Mouse (Mus musculus) v-Abl transformed pro-B cells (cell line): ENCODE measurements around the gene Serpinb5.

Experiments
- in situ Hi-C, 2 experiments: fragments of 400-800 bp; cut with MboI; formaldehyde crosslinking; loops; one replicate each; pipeline ENCODE4 v1.15.1; 2025; ENCODE audit not compliant: unreplicated experiment in 2 of 2

Serpinb5 gene

GRCm38 (mm10) chr1:106860847-106861246 lies at the start of gene Serpinb5:
Serpinb5 (plus strand) TSS chr1:106861173.
- in situ Hi-C loops: no loop called here

DNA sequence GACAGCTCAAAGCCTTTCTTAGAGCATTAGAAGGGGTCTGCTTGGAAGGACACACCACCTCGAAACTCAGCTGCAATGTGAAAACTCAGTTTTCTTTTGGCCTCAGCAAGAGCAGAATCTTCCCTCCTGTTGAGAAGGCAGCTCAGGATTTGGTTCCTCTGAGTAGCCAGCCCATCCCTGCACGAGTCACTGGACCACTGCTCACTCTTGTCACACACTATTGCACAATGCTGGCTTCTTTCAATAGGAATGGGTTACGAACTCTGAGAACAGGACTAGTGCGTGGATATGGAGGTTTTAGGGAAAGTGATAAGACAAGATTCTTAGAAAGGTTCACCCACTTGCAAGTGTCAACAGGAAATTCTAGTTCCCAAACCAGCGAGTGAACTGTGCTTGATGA lies 46.1 kb upstream of the Serpinb5 start:
- in situ Hi-C loops: loop anchor here (5.0 to 25.0 kb wide), 5 partner anchors 70 to 928 kb away; no protein-coding TSS in a partner anchor

DNA sequence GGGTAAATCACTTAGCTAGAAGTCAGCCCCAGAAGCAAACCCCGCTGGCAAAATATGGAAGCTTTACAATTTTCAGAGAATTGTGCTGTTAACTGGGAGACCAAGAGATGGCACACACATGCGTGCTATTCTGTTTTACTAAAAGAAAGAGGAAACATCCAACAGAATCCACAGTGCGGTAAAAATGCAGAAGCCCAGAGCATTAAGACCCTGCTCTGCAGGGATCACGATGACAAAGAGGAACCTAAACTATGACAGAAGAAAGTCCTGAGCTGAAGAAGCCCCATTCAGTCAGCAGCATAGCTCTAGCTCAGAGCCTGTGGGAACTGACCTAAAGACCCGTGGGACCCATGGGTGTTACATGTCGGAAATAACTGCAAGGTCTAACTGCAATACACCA lies 45.7 kb upstream of the Serpinb5 start:
- in situ Hi-C loops: loop anchor here (5.0 to 25.0 kb wide), 5 partner anchors 70 to 928 kb away; no protein-coding TSS in a partner anchor

GRCm38 (mm10) chr1:106816766-106817165 lies 44.2 kb upstream of the Serpinb5 start:
- in situ Hi-C loops: loop anchor here (5.0 to 25.0 kb wide), 5 partner anchors 72 to 929 kb away; no protein-coding TSS in a partner anchor

- in situ Hi-C loops: loop anchor here (5.0 to 25.0 kb wide), 5 partner anchors 74 to 931 kb away; no protein-coding TSS in a partner anchor
Measured at GRCm38 (mm10) chr1:106818323-106818722, 42.6 kb upstream of the Serpinb5 start.

GRCm38 (mm10) chr1:106822297-106822696 lies 38.7 kb upstream of the Serpinb5 start:
- in situ Hi-C loops: loop anchor here in 1 of 2 experiments (25.0 kb wide), 1 partner anchor 935 kb away; no protein-coding TSS in a partner anchor

DNA sequence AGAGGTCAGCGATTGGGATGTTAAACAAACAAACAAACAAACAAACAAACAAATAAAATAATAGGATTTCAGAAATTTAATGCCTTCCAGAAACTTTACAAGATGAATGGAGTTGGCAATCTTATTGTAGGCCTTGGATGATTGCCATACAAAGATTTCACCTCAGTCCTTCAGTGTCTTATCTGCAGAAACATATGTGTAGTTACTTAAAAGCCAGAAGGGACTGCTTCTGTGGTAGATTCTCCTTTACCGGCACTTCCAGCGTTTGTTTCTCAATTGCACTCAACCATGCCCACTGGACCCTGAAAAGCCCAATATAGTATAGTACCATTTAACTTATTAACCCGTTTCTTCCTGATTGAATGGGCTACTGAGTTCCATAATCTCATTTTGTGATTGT lies 32.2 kb upstream of the Serpinb5 start:
- in situ Hi-C loops: no loop called here

GRCm38 (mm10) chr1:106865543-106865942 lies 4.6 kb downstream of the Serpinb5 start:
- in situ Hi-C loops: no loop called here

- in situ Hi-C loops: no loop called here
Measured at GRCm38 (mm10) chr1:106866029-106866428, 5.1 kb downstream of the Serpinb5 start.

DNA sequence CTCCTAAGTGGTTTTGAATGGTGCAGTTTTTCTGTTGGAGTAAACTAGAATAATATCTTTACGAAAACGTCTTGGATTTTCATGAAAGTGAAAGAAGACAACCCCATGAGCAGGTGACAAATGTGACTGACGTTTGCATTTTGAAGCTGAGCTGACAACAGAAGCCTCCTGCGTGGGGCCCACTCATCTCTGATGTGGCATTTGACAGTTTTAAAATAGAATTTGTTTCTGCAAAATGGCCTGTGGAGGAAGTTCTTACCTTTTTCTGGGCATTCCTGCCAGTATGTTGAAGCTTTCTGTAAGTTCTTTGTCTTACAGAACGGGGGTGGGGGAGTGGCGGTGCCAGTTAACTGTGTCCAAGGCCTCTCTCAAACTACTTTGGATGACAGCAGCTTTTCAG lies 5.8 kb downstream of the Serpinb5 start:
- in situ Hi-C loops: no loop called here

DNA sequence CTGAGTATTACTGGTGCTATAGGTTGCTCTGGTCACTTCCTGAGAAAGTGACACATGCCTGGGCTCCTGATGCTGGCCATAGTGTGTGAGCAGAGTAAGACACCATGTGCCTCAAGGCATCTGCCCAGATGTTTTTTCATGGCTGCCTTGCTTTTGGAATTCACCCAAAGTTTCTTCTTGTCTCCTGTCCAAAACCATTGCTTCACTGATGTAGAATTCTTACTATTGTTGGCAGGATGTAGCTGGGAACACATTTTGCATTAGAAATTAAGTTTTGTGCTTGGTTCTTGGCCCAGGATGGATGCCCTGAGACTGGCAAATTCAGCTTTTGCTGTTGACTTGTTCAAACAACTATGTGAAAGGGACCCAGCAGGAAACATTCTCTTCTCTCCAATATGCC lies 9.0 kb downstream of the Serpinb5 start:
- in situ Hi-C loops: no loop called here

DNA sequence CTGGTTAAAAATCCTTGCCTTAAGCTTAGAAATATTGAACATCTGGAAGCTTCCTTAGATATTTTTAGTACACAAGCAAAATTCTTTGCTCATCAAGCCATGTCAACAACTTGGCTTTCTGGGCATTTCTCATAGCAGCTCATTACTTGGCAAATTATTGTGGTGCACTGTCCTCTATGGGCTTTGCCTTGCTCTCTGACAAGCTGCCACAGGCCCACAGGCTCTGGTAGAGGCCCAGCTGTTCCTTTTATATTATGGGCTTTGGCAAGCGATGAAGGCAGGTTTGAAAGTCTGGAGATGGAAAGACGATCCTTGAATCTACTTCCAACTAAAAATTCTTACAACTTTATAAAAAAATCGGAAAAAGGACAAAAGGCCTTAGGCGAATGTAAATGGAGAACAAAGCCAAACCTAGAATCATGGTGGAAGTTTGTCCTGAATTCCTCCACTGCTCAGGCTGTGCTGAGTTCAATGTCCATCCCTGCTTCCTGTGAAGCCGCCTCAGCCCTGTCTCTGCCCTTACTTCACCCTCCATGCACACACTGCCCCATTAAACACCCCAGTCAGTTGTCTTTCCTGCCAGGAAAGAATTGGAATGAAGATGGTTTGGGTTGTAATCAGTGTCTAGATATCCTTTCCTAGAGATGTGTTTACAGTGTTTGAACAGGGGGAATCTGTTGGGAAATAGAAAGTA lies 14.4 kb downstream of the Serpinb5 start:
- in situ Hi-C loops: loop anchor here in 1 of 2 experiments (25.0 kb wide), 2 partner anchors 612 to 1888 kb away; no protein-coding TSS in a partner anchor

DNA sequence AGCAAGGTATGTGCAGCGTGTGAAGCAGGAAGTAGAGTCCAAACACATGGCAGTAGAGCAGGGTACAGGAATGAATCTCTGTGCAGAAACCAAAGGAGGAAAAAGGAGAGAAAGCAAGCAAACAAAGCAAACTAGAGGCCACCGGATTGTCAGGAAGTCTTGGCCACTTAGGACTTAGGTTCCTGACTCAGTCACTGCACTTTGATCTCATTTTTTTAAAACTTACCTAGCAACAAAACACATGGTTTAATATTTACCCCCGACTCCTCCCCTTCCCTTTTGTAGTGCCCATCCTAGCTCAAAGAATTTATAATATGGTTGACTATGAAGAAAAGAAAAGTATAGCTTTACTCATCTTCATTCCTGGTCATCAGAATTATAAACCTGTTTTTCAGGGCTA lies 15.2 kb downstream of the Serpinb5 start:
- in situ Hi-C loops: loop anchor here in 1 of 2 experiments (25.0 kb wide), 2 partner anchors 611 to 1889 kb away; no protein-coding TSS in a partner anchor

GRCm38 (mm10) chr1:106882723-106883122 lies 21.8 kb downstream of the Serpinb5 start:
- in situ Hi-C loops: loop anchor here in 1 of 2 experiments (25.0 kb wide), 2 partner anchors 605 to 1895 kb away; no protein-coding TSS in a partner anchor

DNA sequence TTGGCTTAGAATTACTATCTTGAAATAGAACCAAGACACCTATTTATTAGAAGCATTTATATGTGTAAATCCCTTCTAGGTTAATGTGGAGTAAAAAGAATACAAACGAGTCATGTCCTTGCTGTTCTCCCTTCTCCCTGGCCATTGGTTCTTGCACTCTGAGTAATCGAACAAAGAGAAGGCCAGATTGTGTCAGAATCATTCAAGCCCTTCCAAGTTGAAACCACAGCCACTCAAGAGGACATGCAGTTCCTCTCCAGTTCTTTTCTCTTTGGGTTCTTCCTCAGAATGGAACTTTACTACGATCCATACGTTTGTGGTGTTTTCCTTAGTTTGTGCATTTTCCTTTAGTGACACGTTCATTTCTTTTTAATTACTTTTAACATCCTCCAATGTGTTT lies 22.4 kb downstream of the Serpinb5 start:
- in situ Hi-C loops: loop anchor here in 1 of 2 experiments (25.0 kb wide), 2 partner anchors 604 to 1896 kb away; no protein-coding TSS in a partner anchor

DNA sequence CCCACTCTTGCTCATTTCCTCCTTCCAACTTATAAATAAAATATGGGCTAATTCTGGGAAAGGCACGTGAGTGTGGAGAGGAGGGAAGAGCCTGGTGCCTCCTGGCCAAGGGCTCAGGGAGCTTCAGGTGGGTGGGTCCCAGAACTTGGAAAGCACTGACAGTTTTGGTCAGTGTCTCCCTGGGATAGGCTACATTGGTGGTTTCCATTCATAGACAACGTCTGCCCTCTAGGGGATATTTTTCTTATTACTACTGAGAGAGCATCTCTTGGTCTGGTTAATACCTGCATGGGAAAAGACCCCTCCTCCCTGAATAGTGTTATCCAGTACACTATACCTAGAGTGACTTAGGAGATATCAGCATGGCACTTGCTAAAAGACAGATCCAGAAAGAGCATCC lies 22.8 kb downstream of the Serpinb5 start:
- in situ Hi-C loops: loop anchor here in 1 of 2 experiments (25.0 kb wide), 2 partner anchors 603 to 1897 kb away; no protein-coding TSS in a partner anchor

DNA sequence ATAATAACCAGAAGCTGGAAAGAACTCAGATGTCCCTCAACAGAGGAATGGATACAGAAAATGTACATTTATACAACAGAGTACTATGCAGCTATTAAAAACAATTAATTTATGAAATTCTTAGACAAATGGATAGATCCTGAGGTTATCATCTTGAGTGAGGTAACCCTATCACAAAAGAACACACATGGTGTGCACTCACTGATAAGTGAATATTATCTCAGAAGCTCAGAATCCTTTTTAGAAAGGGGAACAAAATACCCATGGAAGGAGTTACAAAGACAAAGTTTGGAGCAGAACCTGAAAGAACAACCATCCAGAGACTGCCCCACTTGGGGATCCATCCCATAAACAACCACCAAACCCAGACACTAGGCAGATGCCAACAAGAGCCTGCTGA lies 34.2 kb downstream of the Serpinb5 start:
- in situ Hi-C loops: loop anchor here in 1 of 2 experiments (25.0 kb wide), 2 partner anchors 592 to 1908 kb away; no protein-coding TSS in a partner anchor

DNA sequence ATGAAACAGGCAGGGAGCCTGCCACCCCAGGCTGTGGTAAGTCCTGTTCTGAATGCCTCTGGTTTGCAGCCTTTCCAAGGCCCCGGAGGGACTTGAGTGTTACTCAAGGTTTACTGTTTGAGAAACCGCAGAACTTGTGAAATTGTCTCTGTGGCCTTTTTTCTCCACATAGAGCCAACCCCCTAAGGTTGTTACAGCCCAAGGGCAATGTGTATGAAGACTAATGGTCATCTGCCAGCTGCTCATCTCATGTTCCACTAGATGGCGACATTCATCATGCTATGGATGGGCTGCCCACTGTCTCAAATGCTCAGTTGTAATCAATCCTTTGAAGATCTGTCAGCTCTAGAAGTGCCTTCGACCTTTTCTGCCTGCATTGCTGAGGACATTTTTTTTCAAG lies 40.4 kb downstream of the Serpinb5 start:
- in situ Hi-C loops: no loop called here

- in situ Hi-C loops: no loop called here
Measured at GRCm38 (mm10) chr1:106931954-106932353, 71.0 kb downstream of the Serpinb5 start.
